Mouse (Mus musculus): ENCODE results near the gene Zcchc2.

- TF ChIP-seq TAL1 (IDR thresholded peaks at IDR 0.05; ENCODE audit: low read length) (no peak), GATA1 (IDR thresholded peaks at IDR 0.05; ENCODE audit: low read length) (no peak)
These were observed 41.9 kb upstream of the Zcchc2 start for GRCm38 (mm10) chr1:105948352-105948751.

Data from erythroblast, embryonic 14.5 days (primary cell).